Mouse (Mus musculus): ENCODE measurements around the gene Zfhx3. TPM values are rescaled to one million over a fixed set of nuclear protein-coding genes. Genes with fewer than 3 reads are reported as not detected.

The Zfhx3 gene
- total and polyA plus RNA-seq, 3 experiments = 0.11 to 0.30 TPM; not detected in 1

DNA sequence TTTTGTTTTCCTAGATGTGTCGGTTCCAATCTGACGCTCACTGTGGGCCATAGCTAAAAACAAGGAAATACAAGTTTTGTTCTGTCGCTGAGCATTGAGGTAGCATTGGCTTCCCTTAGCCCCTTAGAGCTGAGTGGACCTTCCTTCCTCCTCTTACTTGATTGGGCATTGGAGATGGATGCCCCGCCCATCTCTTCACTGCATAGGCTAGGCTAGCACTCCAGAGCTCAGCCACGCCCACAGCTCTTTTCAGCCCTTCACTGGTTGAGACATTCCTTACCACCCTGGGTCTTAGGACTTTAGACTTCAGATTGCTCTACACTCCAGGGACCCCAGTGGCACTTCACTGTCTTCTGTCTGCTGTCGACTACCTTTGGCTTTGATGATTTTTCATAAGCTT lies 878.2 kb downstream of the Zfhx3 start:
- Histone ChIP-seq H3K36me3 (replicated peaks) (no peaks in the 10 kb centered on the region), H3K9me3 (replicated peaks) (peaks cover 79% of the 10 kb centered on the region), H3K4me3 (ENCODE audit: low read depth, low read length) (no peak overlapping the region), H3K27me3 (ENCODE audit: insufficient read depth, low read length) (no peaks in the 10 kb centered on the region), H3K4me1 (ENCODE audit: insufficient read depth, low read depth, low read length) (no peaks in the 10 kb centered on the region)
- DNase-seq (ENCODE audit: low spot score) (no peak), ATAC-seq (ENCODE audit: extremely low read depth, insufficient number of reproducible peaks, low FRiP score, poor library complexity, severe bottlenecking) (no peak)
- no peak for TF ChIP-seq GATA1 (IDR thresholded peaks at IDR 0.05; ENCODE audit: borderline replicate concordance, low read length)
- TF ChIP-seq POLR2AphosphoS5 (IDR thresholded peaks at IDR 0.05; ENCODE audit: insufficient replicate concordance, low read depth, low read length) = no peak
- TF ChIP-seq CTCF (IDR thresholded peaks at IDR 0.05; ENCODE audit: low read depth, low read length) = no peak
- no peak for TF ChIP-seq GATA2 (IDR thresholded peaks at IDR 0.05; ENCODE audit: borderline replicate concordance, low read depth, low read length)

- TF ChIP-seq CTCF (IDR thresholded peaks at IDR 0.05; ENCODE audit: low read depth, low read length) = no peak
- no peak for TF ChIP-seq GATA2 (IDR thresholded peaks at IDR 0.05; ENCODE audit: borderline replicate concordance, low read depth, low read length)
- no peak for TF ChIP-seq POLR2AphosphoS5 (IDR thresholded peaks at IDR 0.05; ENCODE audit: insufficient replicate concordance, low read depth, low read length)
- no peak for TF ChIP-seq TAL1 (conservative IDR thresholded peaks at IDR 0.05; ENCODE audit: low read depth, low read length)
- TF ChIP-seq GATA1 (IDR thresholded peaks at IDR 0.05; ENCODE audit: borderline replicate concordance, low read length) = no peak
- peaks cover 83% of the 10 kb centered on the region for H3K9me3 ChIP-seq (replicated peaks)
- H3K4me1 ChIP-seq (ENCODE audit: insufficient read depth, low read depth, low read length) = no peaks in the 10 kb centered on the region
- H3K27me3 ChIP-seq (ENCODE audit: insufficient read depth, low read length) = no peaks in the 10 kb centered on the region
- no peak for ATAC-seq (ENCODE audit: extremely low read depth, insufficient number of reproducible peaks, low FRiP score, poor library complexity, severe bottlenecking)
- no peak overlapping the region; the same call in 1 of the 2 replicates for H3K4me3 ChIP-seq (ENCODE audit: low read depth, low read length)
- no peak for DNase-seq (ENCODE audit: low spot score)
- H3K36me3 ChIP-seq (replicated peaks) = no peaks in the 10 kb centered on the region
Measured at GRCm38 (mm10) chr8:108822841-108823266, 880.4 kb downstream of the Zfhx3 start.

- H3K4me1 ChIP-seq (ENCODE audit: insufficient read depth, low read depth, low read length) = no peaks in the 10 kb centered on the region
- H3K9me3 ChIP-seq (replicated peaks) = peaks cover 82% of the 10 kb centered on the region
- ATAC-seq (ENCODE audit: extremely low read depth, insufficient number of reproducible peaks, low FRiP score, poor library complexity, severe bottlenecking) = no peak
- H3K36me3 ChIP-seq (replicated peaks) = no peaks in the 10 kb centered on the region
- H3K4me3 ChIP-seq (ENCODE audit: low read depth, low read length) = no peak overlapping the region
- DNase-seq (ENCODE audit: low spot score) = no peak
- H3K27me3 ChIP-seq (ENCODE audit: insufficient read depth, low read length) = no peaks in the 10 kb centered on the region
- TF ChIP-seq POLR2AphosphoS5 (IDR thresholded peaks at IDR 0.05; ENCODE audit: insufficient replicate concordance, low read depth, low read length) = no peak
- TF ChIP-seq GATA2 (IDR thresholded peaks at IDR 0.05; ENCODE audit: borderline replicate concordance, low read depth, low read length) = no peak
- TF ChIP-seq TAL1 (conservative IDR thresholded peaks at IDR 0.05; ENCODE audit: low read depth, low read length) = no peak
- TF ChIP-seq GATA1 (IDR thresholded peaks at IDR 0.05; ENCODE audit: borderline replicate concordance, low read length) = no peak
- TF ChIP-seq CTCF (IDR thresholded peaks at IDR 0.05; ENCODE audit: low read depth, low read length) = no peak
Measured at GRCm38 (mm10) chr8:108824049-108824448, 881.6 kb downstream of the Zfhx3 start.

GRCm38 (mm10) chr8:108826414-108826813 lies 884.0 kb downstream of the Zfhx3 start:
- Histone ChIP-seq H3K4me3 (ENCODE audit: low read depth, low read length) (no peak overlapping the region), H3K9me3 (replicated peaks) (peaks cover 86% of the 10 kb centered on the region), H3K27me3 (ENCODE audit: insufficient read depth, low read length) (no peaks in the 10 kb centered on the region), H3K36me3 (replicated peaks) (no peaks in the 10 kb centered on the region), H3K4me1 (ENCODE audit: insufficient read depth, low read depth, low read length) (no peaks in the 10 kb centered on the region)
- no peak for TF ChIP-seq CTCF (IDR thresholded peaks at IDR 0.05; ENCODE audit: low read depth, low read length)
- no peak for TF ChIP-seq POLR2AphosphoS5 (IDR thresholded peaks at IDR 0.05; ENCODE audit: insufficient replicate concordance, low read depth, low read length)
- TF ChIP-seq TAL1 (conservative IDR thresholded peaks at IDR 0.05; ENCODE audit: low read depth, low read length) = no peak
- TF ChIP-seq GATA1 (IDR thresholded peaks at IDR 0.05; ENCODE audit: borderline replicate concordance, low read length) = no peak
- no peak for TF ChIP-seq GATA2 (IDR thresholded peaks at IDR 0.05; ENCODE audit: borderline replicate concordance, low read depth, low read length)
- ATAC-seq (ENCODE audit: extremely low read depth, insufficient number of reproducible peaks, low FRiP score, poor library complexity, severe bottlenecking) (no peak), DNase-seq (ENCODE audit: low spot score) (no peak)

GRCm38 (mm10) chr8:108827428-108827827 lies 885.0 kb downstream of the Zfhx3 start:
- Histone ChIP-seq H3K27me3 (ENCODE audit: insufficient read depth, low read length) (no peaks in the 10 kb centered on the region), H3K4me3 (ENCODE audit: low read depth, low read length) (no peak overlapping the region), H3K36me3 (replicated peaks) (no peaks in the 10 kb centered on the region), H3K9me3 (replicated peaks) (peaks cover 86% of the 10 kb centered on the region), H3K4me1 (ENCODE audit: insufficient read depth, low read depth, low read length) (no peaks in the 10 kb centered on the region)
- ATAC-seq (ENCODE audit: extremely low read depth, insufficient number of reproducible peaks, low FRiP score, poor library complexity, severe bottlenecking) = no peak
- DNase-seq (ENCODE audit: low spot score) = no peak
- no peak for TF ChIP-seq GATA2 (IDR thresholded peaks at IDR 0.05; ENCODE audit: borderline replicate concordance, low read depth, low read length)
- no peak for TF ChIP-seq GATA1 (IDR thresholded peaks at IDR 0.05; ENCODE audit: borderline replicate concordance, low read length)
- TF ChIP-seq POLR2AphosphoS5 (IDR thresholded peaks at IDR 0.05; ENCODE audit: insufficient replicate concordance, low read depth, low read length) = no peak
- no peak for TF ChIP-seq CTCF (IDR thresholded peaks at IDR 0.05; ENCODE audit: low read depth, low read length)
- TF ChIP-seq TAL1 (conservative IDR thresholded peaks at IDR 0.05; ENCODE audit: low read depth, low read length) = no peak

DNA sequence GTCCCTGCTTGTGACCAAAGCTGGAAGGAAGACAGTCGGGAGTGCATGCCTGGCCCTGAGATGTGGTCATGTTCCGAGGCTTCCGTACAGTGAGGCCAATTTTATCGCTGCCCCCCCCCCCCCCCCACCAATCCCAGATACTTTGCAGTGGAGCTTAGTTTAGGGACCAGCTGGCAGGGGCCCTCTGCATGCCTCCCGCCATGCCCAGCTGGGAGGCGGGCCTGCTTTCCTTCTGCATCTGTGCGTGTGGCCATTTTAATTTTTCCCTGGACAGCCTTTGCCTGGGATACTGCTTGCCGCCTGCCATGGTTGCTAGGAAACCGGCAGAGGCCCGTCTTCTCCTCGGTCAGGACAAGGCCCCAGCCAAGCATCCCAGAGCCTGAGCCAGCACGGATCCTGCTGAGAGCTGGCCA lies 886.9 kb downstream of the Zfhx3 start:
- H3K4me3 ChIP-seq (ENCODE audit: low read depth, low read length) = no peak overlapping the region
- H3K36me3 ChIP-seq (replicated peaks) = no peaks in the 10 kb centered on the region
- H3K9me3 ChIP-seq (replicated peaks) = peaks cover 86% of the 10 kb centered on the region
- TF ChIP-seq GATA2 (IDR thresholded peaks at IDR 0.05; ENCODE audit: borderline replicate concordance, low read depth, low read length) = no peak
- no peak for TF ChIP-seq TAL1 (conservative IDR thresholded peaks at IDR 0.05; ENCODE audit: low read depth, low read length)
- TF ChIP-seq CTCF (IDR thresholded peaks at IDR 0.05; ENCODE audit: low read depth, low read length) = no peak
- TF ChIP-seq GATA1 (IDR thresholded peaks at IDR 0.05; ENCODE audit: borderline replicate concordance, low read length) = no peak
- TF ChIP-seq POLR2AphosphoS5 (IDR thresholded peaks at IDR 0.05; ENCODE audit: insufficient replicate concordance, low read depth, low read length) = no peak
- ATAC-seq (ENCODE audit: extremely low read depth, insufficient number of reproducible peaks, low FRiP score, poor library complexity, severe bottlenecking) (no peak), DNase-seq (ENCODE audit: low spot score) (no peak)
- H3K27me3 ChIP-seq (ENCODE audit: insufficient read depth, low read length) = no peaks in the 10 kb centered on the region
- no peaks in the 10 kb centered on the region for H3K4me1 ChIP-seq (ENCODE audit: insufficient read depth, low read depth, low read length)
